Mouse (Mus musculus) kidney, postnatal 25 days (tissue): ENCODE measurements around the gene Zfp12.
"Not testable (repeated sequence)": the region's sequence is repeated elsewhere in the genome, so short reads cannot be mapped to it uniquely, and the experiment has no call there.

ENCODE experiments used
- DNase-seq, 2 experiments: peaks; one replicate each; pipeline ENCODE4 v3.0.0; 2021; ENCODE audit warnings: mixed read lengths in 2 of 2

Gene Zfp12

GRCm38 (mm10) chr5:143235028-143235693, at the start of gene Zfp12:
Zfp12 (plus strand) TSS chr5:143235163.
- peak; percentile 95 to 98 for DNase-seq

GRCm38 (mm10) chr5:143188014-143188413, 46.9 kb upstream of the Zfp12 start:
- not testable (repeated sequence) for DNase-seq

- DNase-seq: no peak
Measured at GRCm38 (mm10) chr5:143192806-143193205, 42.2 kb upstream of the Zfp12 start.

GRCm38 (mm10) chr5:143194747-143195146, 40.2 kb upstream of the Zfp12 start:
- not testable (repeated sequence) for DNase-seq

- DNase-seq: no peak
Measured at GRCm38 (mm10) chr5:143195166-143195565, 39.8 kb upstream of the Zfp12 start.

- no peak for DNase-seq
Measured at GRCm38 (mm10) chr5:143196506-143196905, 38.5 kb upstream of the Zfp12 start.

GRCm38 (mm10) chr5:143205015-143205414, 29.9 kb upstream of the Zfp12 start:
- DNase-seq: no peak

GRCm38 (mm10) chr5:143213832-143214231, 21.1 kb upstream of the Zfp12 start:
- no peak for DNase-seq

GRCm38 (mm10) chr5:143220996-143221395, 14.0 kb upstream of the Zfp12 start:
- DNase-seq: no peak

- no peak for DNase-seq
Measured at GRCm38 (mm10) chr5:143222287-143222686, 12.7 kb upstream of the Zfp12 start.

GRCm38 (mm10) chr5:143226790-143227189, 8.2 kb upstream of the Zfp12 start, which contains the start of gene Spdye4a:
Spdye4a (minus strand) TSS chr5:143226890.
- no peak for DNase-seq

GRCm38 (mm10) chr5:143236036-143236435, 1.1 kb downstream of the Zfp12 start:
- no peak for DNase-seq

- DNase-seq: no peak
Measured at GRCm38 (mm10) chr5:143244926-143245325, 10.0 kb downstream of the Zfp12 start.

- no peak for DNase-seq
Measured at GRCm38 (mm10) chr5:143252039-143252438, 17.1 kb downstream of the Zfp12 start.

GRCm38 (mm10) chr5:143252791-143253185, 17.8 kb downstream of the Zfp12 start:
- no peak for DNase-seq

GRCm38 (mm10) chr5:143253186-143253880, 18.4 kb downstream of the Zfp12 start:
- DNase-seq: no peak

- no peak for DNase-seq
Measured at GRCm38 (mm10) chr5:143253881-143254486, 19.0 kb downstream of the Zfp12 start.

GRCm38 (mm10) chr5:143254487-143255130, 19.6 kb downstream of the Zfp12 start:
- no peak for DNase-seq

- DNase-seq: no peak
Measured at GRCm38 (mm10) chr5:143255131-143255519, 20.2 kb downstream of the Zfp12 start.

GRCm38 (mm10) chr5:143255802-143256201, 20.8 kb downstream of the Zfp12 start:
- no peak for DNase-seq

- no peak for DNase-seq
Measured at GRCm38 (mm10) chr5:143261636-143262035, 26.7 kb downstream of the Zfp12 start.

- DNase-seq: no peak
Measured at GRCm38 (mm10) chr5:143264689-143265088, 29.7 kb downstream of the Zfp12 start.

GRCm38 (mm10) chr5:143265409-143265808, 30.4 kb downstream of the Zfp12 start:
- DNase-seq: no peak
